Mouse (Mus musculus): ENCODE data around the gene Cct7. TPM values are rescaled to one million over a fixed set of nuclear protein-coding genes. Genes with fewer than 3 reads are reported as not detected.

Gene Cct7
- polyA plus RNA-seq, 1 experiment from 2014 or later = 448 TPM

- Histone ChIP-seq H3K27me3 (ENCODE audit: control insufficient read depth, insufficient read depth, low read depth, low read length) (no peaks in the 10 kb centered on the region), H3K4me2 (ENCODE audit: low read depth, low read length) (peak overlapping the region; percentile 79), H3K4me3 (ENCODE audit: low read length) (peak overlapping the region; percentile 80), H3K36me3 (ENCODE audit: control insufficient read depth, insufficient read depth, low read length) (no peaks in the 10 kb centered on the region), H3K4me1 (replicated peaks; ENCODE audit: control insufficient read depth, insufficient read depth, low read length) (peaks cover 6% of the 10 kb centered on the region), H3K27ac (ENCODE audit: low read length) (no peak overlapping the region), H3K9ac (ENCODE audit: low read length) (peak overlapping the region; percentile 81), H3K9me3 (ENCODE audit: control insufficient read depth, low read length) (no peaks in the 10 kb centered on the region)
- 37% methylated on average over 8 of the region's 8 CpGs for WGBS
- no peak; the same call in 1 of the 2 replicates for ATAC-seq (ENCODE audit: low read depth)
These were observed 20.0 kb upstream of the Cct7 start for GRCm38 (mm10) chr6:85431274-85431841.

GRCm38 (mm10) chr6:85431842-85432431 lies 19.4 kb upstream of the Cct7 start, which contains the start of gene Smyd5:
Gene Smyd5 (plus strand): TSS chr6:85431989.
- Histone ChIP-seq H3K9ac (ENCODE audit: low read length) (peak within 1 kb of the TSS; percentile 81), H3K36me3 (ENCODE audit: control insufficient read depth, insufficient read depth, low read length) (no peaks in the 10 kb centered on the region), H3K27ac (ENCODE audit: low read length) (no peak within 1 kb of the TSS), H3K27me3 (ENCODE audit: control insufficient read depth, insufficient read depth, low read depth, low read length) (no peaks in the 10 kb centered on the region), H3K4me3 (ENCODE audit: low read length) (peak within 1 kb of the TSS; percentile 80), H3K4me2 (ENCODE audit: low read depth, low read length) (peak within 1 kb of the TSS; percentile 79), H3K9me3 (ENCODE audit: control insufficient read depth, low read length) (no peaks in the 10 kb centered on the region), H3K4me1 (replicated peaks; ENCODE audit: control insufficient read depth, insufficient read depth, low read length) (peaks cover 6% of the 10 kb centered on the region)
- WGBS = under 1% methylated on average over 36 of the region's 39 CpGs
- ATAC-seq (ENCODE audit: low read depth) = peak; percentile 91

GRCm38 (mm10) chr6:85433865-85434264 lies 17.4 kb upstream of the Cct7 start:
- peaks cover 6% of the 10 kb centered on the region for H3K4me1 ChIP-seq (replicated peaks; ENCODE audit: control insufficient read depth, insufficient read depth, low read length)
- no peak overlapping the region for H3K4me2 ChIP-seq (ENCODE audit: low read depth, low read length)
- no peak overlapping the region for H3K4me3 ChIP-seq (ENCODE audit: low read length)
- no peak for ATAC-seq (ENCODE audit: low read depth)
- no peaks in the 10 kb centered on the region for H3K9me3 ChIP-seq (ENCODE audit: control insufficient read depth, low read length)
- 71% methylated on average over 5 of the region's 5 CpGs for WGBS
- no peak overlapping the region for H3K9ac ChIP-seq (ENCODE audit: low read length)
- no peaks in the 10 kb centered on the region for H3K27me3 ChIP-seq (ENCODE audit: control insufficient read depth, insufficient read depth, low read depth, low read length)
- H3K27ac ChIP-seq (ENCODE audit: low read length) = no peak overlapping the region
- peaks cover 4% of the 10 kb centered on the region for H3K36me3 ChIP-seq (ENCODE audit: control insufficient read depth, insufficient read depth, low read length)

- Histone ChIP-seq H3K4me3 (ENCODE audit: low read length) (no peak overlapping the region), H3K27ac (ENCODE audit: low read length) (no peak overlapping the region), H3K9me3 (ENCODE audit: control insufficient read depth, low read length) (no peaks in the 10 kb centered on the region), H3K4me2 (ENCODE audit: low read depth, low read length) (no peak overlapping the region), H3K9ac (ENCODE audit: low read length) (no peak overlapping the region), H3K27me3 (ENCODE audit: control insufficient read depth, insufficient read depth, low read depth, low read length) (no peaks in the 10 kb centered on the region), H3K36me3 (ENCODE audit: control insufficient read depth, insufficient read depth, low read length) (peaks cover 10% of the 10 kb centered on the region), H3K4me1 (replicated peaks; ENCODE audit: control insufficient read depth, insufficient read depth, low read length) (peaks cover 2% of the 10 kb centered on the region; the same call in 1 of the 2 replicates)
- WGBS = 79% methylated on average over 1 of the region's 1 CpGs
- ATAC-seq (ENCODE audit: low read depth) = no peak
These were observed 15.1 kb upstream of the Cct7 start for GRCm38 (mm10) chr6:85436204-85436603.

GRCm38 (mm10) chr6:85436631-85437030 lies 14.7 kb upstream of the Cct7 start:
- Histone ChIP-seq H3K4me1 (replicated peaks; ENCODE audit: control insufficient read depth, insufficient read depth, low read length) (peaks cover 2% of the 10 kb centered on the region; the same call in 1 of the 2 replicates), H3K27ac (ENCODE audit: low read length) (no peak overlapping the region), H3K4me3 (ENCODE audit: low read length) (no peak overlapping the region), H3K9me3 (ENCODE audit: control insufficient read depth, low read length) (no peaks in the 10 kb centered on the region), H3K4me2 (ENCODE audit: low read depth, low read length) (no peak overlapping the region), H3K36me3 (ENCODE audit: control insufficient read depth, insufficient read depth, low read length) (peaks cover 11% of the 10 kb centered on the region), H3K27me3 (ENCODE audit: control insufficient read depth, insufficient read depth, low read depth, low read length) (no peaks in the 10 kb centered on the region), H3K9ac (ENCODE audit: low read length) (no peak overlapping the region)
- 85% methylated on average over 5 of the region's 6 CpGs for WGBS
- no peak for ATAC-seq (ENCODE audit: low read depth)

- H3K9ac ChIP-seq (ENCODE audit: low read length) = no peak overlapping the region
- H3K27ac ChIP-seq (ENCODE audit: low read length) = no peak overlapping the region
- H3K4me1 ChIP-seq (replicated peaks; ENCODE audit: control insufficient read depth, insufficient read depth, low read length) = no peaks in the 10 kb centered on the region
- peaks cover 35% of the 10 kb centered on the region for H3K36me3 ChIP-seq (ENCODE audit: control insufficient read depth, insufficient read depth, low read length)
- ATAC-seq (ENCODE audit: low read depth) = no peak
- no peak overlapping the region for H3K4me3 ChIP-seq (ENCODE audit: low read length)
- no peak overlapping the region for H3K4me2 ChIP-seq (ENCODE audit: low read depth, low read length)
- H3K27me3 ChIP-seq (ENCODE audit: control insufficient read depth, insufficient read depth, low read depth, low read length) = no peaks in the 10 kb centered on the region
- H3K9me3 ChIP-seq (ENCODE audit: control insufficient read depth, low read length) = no peaks in the 10 kb centered on the region
- WGBS = 78% methylated on average over 4 of the region's 4 CpGs
These were observed 10.2 kb upstream of the Cct7 start for GRCm38 (mm10) chr6:85441142-85441541.

- no peaks in the 10 kb centered on the region for H3K9me3 ChIP-seq (ENCODE audit: control insufficient read depth, low read length)
- H3K4me1 ChIP-seq (replicated peaks; ENCODE audit: control insufficient read depth, insufficient read depth, low read length) = no peaks in the 10 kb centered on the region
- 77% methylated on average over 3 of the region's 3 CpGs for WGBS
- H3K27me3 ChIP-seq (ENCODE audit: control insufficient read depth, insufficient read depth, low read depth, low read length) = no peaks in the 10 kb centered on the region
- H3K36me3 ChIP-seq (ENCODE audit: control insufficient read depth, insufficient read depth, low read length) = peaks cover 36% of the 10 kb centered on the region
- no peak overlapping the region for H3K27ac ChIP-seq (ENCODE audit: low read length)
- no peak overlapping the region for H3K4me3 ChIP-seq (ENCODE audit: low read length)
- no peak overlapping the region for H3K9ac ChIP-seq (ENCODE audit: low read length)
- no peak for ATAC-seq (ENCODE audit: low read depth)
- no peak overlapping the region for H3K4me2 ChIP-seq (ENCODE audit: low read depth, low read length)
These were observed 7.7 kb upstream of the Cct7 start for GRCm38 (mm10) chr6:85443488-85444233.

GRCm38 (mm10) chr6:85444266-85444965 lies 6.9 kb upstream of the Cct7 start:
- H3K4me2 ChIP-seq (ENCODE audit: low read depth, low read length) = no peak overlapping the region

GRCm38 (mm10) chr6:85445286-85445685 lies 6.0 kb upstream of the Cct7 start:
- no peaks in the 10 kb centered on the region for H3K27me3 ChIP-seq (ENCODE audit: control insufficient read depth, insufficient read depth, low read depth, low read length)
- H3K4me2 ChIP-seq (ENCODE audit: low read depth, low read length) = no peak overlapping the region
- 79% methylated on average over 5 of the region's 5 CpGs for WGBS
- no peak overlapping the region for H3K9ac ChIP-seq (ENCODE audit: low read length)
- peaks cover 29% of the 10 kb centered on the region for H3K36me3 ChIP-seq (ENCODE audit: control insufficient read depth, insufficient read depth, low read length)
- H3K9me3 ChIP-seq (ENCODE audit: control insufficient read depth, low read length) = no peaks in the 10 kb centered on the region
- H3K27ac ChIP-seq (ENCODE audit: low read length) = no peak overlapping the region
- H3K4me3 ChIP-seq (ENCODE audit: low read length) = no peak overlapping the region
- ATAC-seq (ENCODE audit: low read depth) = no peak
- H3K4me1 ChIP-seq (replicated peaks; ENCODE audit: control insufficient read depth, insufficient read depth, low read length) = no peaks in the 10 kb centered on the region

More at GRCm38 (mm10) chr6:85444266-85444965, 6.9 kb upstream of the Cct7 start:
- H3K4me3 ChIP-seq (ENCODE audit: low read length) = no peak overlapping the region
- ATAC-seq (ENCODE audit: low read depth) = no peak
- H3K27ac ChIP-seq (ENCODE audit: low read length) = no peak overlapping the region
- no peak overlapping the region for H3K9ac ChIP-seq (ENCODE audit: low read length)
- 87% methylated on average over 8 of the region's 8 CpGs for WGBS
- H3K4me1 ChIP-seq (replicated peaks; ENCODE audit: control insufficient read depth, insufficient read depth, low read length) = no peaks in the 10 kb centered on the region
- H3K36me3 ChIP-seq (ENCODE audit: control insufficient read depth, insufficient read depth, low read length) = peaks cover 32% of the 10 kb centered on the region
- H3K27me3 ChIP-seq (ENCODE audit: control insufficient read depth, insufficient read depth, low read depth, low read length) = no peaks in the 10 kb centered on the region
- no peaks in the 10 kb centered on the region for H3K9me3 ChIP-seq (ENCODE audit: control insufficient read depth, low read length)
